Mouse (Mus musculus) megakaryocyte progenitor cell, adult 5-6 weeks (primary cell): ENCODE measurements around the gene Ddr2. TPM values are rescaled to one million over a fixed set of nuclear protein-coding genes. Genes with fewer than 3 reads are reported as not detected.
"Not testable (repeated sequence)": the region's sequence is repeated elsewhere in the genome, so short reads cannot be mapped to it uniquely, and the experiment has no call there.

Source experiments
- ATAC-seq: replicated peaks from 2 replicates; pipeline ENCODE4 v1.8.0; 2016; ENCODE audit warnings: mild to moderate bottlenecking, moderate TSS enrichment, inconsistent platforms; ENCODE audit not compliant: poor library complexity
- total RNA-seq, 2 experiments: library from RNA; stranded (forward) in 1 of 2; stranded (reverse) in 1 of 2; fragments of 157-497, 149-512 nt in 1 of 2; fragments of 200-1000 nt in 1 of 2; gene quantifications; 2 replicates each; pipeline versions ENCODE4 v1.2.3 to v1.2.4; 2015 to 2017

The Ddr2 gene
- total RNA-seq, 2 experiments from 2014 or later, result not detected

GRCm38 (mm10) chr1:170109776-170110515 is 616 bp downstream of the Ddr2 start:
- ATAC-seq, result no peak

DNA sequence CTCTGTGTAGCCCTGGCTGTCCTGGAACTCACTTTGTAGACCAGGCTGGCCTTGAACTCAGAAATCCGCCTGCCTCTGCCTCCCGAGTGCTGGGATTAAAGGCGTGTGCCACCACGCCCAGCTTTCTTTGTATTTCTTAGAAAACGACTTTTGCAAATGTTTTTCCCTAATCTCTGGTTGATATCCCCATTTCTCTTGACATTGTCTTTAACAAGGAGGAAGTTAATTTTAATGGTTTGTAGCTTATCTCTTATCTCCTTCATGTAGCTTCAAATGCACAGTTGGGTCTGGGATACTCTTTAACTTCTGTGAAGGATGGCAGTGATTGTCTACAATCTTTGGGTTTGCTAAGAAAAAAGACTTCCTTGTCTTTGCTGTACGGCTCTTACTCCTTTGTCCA is 7.7 kb downstream of the Ddr2 start:
- not testable (repeated sequence) for ATAC-seq

GRCm38 (mm10) chr1:170086631-170087030 is 23.9 kb downstream of the Ddr2 start:
- no peak for ATAC-seq

DNA sequence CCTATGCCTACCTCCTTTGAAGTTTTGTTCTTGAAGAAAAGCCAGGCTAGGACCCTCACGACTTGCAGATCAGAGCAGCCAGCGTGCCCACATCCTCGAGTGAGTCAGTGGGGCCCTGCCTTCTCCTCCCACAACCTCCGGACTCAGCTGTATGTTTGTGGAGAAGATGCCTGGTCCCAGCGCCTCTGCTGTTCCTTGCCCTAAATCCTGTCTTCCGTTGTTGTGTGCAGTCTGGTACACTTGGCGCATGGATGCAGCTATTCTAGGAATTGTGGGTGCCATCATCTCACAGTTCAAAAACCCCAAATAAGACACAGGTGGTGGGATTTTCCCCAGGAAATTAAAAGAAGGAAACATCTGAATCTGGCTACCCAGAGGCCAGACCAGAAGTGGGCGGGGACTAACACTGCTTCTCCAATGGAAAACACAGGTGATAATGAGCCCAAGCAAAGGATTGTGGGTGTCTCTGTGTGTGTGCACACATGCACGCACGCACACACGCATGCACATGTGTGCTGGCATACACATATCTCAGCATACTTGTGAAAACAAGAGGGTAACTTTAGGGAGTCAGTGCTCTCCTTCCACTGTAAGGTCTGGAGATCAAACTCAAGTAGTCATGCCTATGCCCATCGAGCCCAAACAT is 26.3 kb downstream of the Ddr2 start:
- no peak for ATAC-seq

- no peak for ATAC-seq
Measured at GRCm38 (mm10) chr1:170080907-170081306, 29.7 kb downstream of the Ddr2 start.

DNA sequence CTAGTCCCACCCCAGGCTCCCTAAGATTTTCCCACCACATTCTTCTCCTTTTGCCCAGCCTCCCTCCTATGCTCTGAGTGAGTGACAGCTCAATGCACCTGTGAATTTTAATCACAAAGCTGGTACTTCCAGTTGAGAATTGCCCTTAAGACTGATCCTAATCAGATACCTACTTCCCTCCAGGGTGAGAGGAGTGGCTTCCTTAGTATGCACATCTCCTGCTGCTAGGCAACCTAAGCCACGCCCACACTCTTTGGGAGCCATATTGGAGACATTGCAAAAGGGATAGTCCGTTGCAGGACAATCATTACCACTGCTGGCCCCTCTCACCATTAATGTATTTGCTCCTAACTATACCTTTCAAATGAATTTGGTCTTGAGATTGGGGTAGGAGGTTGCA is 31.1 kb downstream of the Ddr2 start:
- ATAC-seq, result peak; percentile 57

DNA sequence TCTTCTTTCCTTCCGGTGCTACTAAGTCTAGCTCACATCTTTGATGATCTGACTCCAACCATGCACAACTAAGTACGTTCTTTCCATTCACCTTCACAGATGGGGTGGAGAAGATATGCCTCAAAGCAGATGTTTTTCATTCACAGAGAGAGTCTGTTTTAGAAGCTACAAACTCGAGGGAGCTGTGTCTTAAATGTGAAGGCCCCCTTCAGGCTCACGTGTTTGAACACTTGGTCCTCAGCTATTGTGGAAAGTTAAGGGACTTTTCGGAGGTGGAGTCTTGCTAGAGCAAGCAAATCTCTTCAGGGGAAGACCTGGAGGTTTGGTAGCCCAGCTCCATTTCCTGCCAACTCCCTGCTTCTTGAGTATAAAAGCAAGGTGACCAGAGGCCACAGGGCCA is 34.2 kb downstream of the Ddr2 start:
- ATAC-seq, result no peak

GRCm38 (mm10) chr1:170073768-170074167 is 36.8 kb downstream of the Ddr2 start:
- peak; percentile 65 for ATAC-seq

DNA sequence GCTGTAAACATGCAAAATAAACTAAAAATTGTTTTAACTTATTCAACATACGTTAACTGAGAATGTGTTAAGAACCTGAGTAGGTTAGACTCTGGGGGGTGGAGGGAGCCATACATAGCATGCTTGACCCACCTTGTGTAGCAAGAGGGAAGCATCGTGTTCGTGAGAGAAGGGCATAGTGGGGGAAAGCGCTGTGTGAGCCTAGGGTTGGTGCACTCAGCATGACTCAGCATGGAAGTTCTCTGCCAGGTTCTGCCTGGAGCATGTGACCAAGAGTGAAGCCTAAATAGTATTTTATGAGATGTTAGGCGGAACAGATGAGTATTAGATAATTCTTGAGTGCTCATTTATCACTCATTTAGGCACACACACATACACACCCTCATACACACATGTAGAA is 41.4 kb downstream of the Ddr2 start:
- ATAC-seq, result 0 out of 2 replicates have a peak, but pooled peaks have one; percentile 46

DNA sequence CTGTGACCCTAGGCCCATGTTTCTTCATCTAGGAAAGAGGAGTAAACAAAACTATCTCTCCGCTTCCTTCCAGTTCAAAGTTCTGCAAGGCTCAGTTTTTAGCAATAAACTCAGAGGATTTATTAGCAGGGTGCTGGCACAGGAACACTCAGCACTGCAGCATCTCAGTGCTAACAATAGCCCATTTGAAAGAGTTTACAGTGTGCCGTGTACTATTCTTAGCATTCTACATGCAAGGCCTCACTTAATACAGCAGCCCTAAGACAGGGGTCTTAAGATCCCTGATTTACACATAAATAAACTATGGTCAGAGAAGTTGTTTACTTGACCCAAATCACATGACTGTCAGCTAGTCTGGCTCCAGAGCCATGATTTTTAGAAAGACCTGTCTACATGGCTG is 44.6 kb downstream of the Ddr2 start:
- no peak for ATAC-seq

DNA sequence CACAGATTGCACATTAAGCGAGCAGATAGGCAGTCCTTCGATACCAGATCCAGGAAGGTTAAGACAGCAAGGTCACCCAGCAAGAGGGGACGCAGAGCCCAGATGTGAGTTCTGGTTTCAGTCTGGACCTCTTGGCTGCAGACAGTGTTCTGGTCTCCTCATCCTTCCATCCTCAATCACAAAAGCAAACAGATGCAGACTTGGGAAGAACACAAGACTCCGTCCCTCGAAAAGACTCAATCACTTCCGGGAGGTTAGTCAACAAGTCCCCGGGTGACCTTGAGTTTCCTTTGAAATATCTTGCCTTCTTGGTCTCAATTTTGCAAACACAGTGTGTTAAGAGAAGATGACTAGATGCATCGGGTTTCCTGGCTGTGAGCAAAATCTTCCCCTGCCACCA is 45.6 kb downstream of the Ddr2 start:
- ATAC-seq, result no peak

GRCm38 (mm10) chr1:170064083-170064494 is 46.5 kb downstream of the Ddr2 start:
- ATAC-seq, result no peak

- ATAC-seq, result peak; percentile 71
Measured at GRCm38 (mm10) chr1:170060214-170060613, 50.3 kb downstream of the Ddr2 start.

GRCm38 (mm10) chr1:170059347-170059746 is 51.2 kb downstream of the Ddr2 start:
- peak; percentile 36; the same call in 1 of the 2 replicates for ATAC-seq

GRCm38 (mm10) chr1:170058051-170058450 is 52.5 kb downstream of the Ddr2 start:
- ATAC-seq, result no peak

DNA sequence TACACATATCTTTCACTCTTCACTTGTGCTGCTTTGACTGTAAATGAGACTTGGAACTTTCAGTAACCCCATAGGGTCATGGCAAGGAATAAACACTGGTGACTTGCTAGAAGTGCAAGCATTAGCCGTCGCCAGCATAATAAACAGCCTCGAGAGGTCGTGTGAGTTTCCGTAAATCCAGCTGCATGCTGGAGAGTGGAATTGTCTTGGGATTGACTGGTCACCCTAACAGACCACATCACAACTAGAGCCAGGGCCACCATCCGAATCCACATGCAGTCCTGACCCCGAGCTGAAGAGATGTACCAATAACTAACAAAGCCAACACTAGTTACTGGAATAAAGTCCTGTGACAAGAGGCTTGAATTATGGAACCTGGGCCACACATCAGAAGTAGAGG is 53.0 kb downstream of the Ddr2 start:
- no peak for ATAC-seq

- no peak for ATAC-seq
Measured at GRCm38 (mm10) chr1:170056921-170057320, 53.6 kb downstream of the Ddr2 start.

GRCm38 (mm10) chr1:170056214-170056613 is 54.3 kb downstream of the Ddr2 start:
- no peak for ATAC-seq

- ATAC-seq, result no peak
Measured at GRCm38 (mm10) chr1:170052469-170053065, 58.0 kb downstream of the Ddr2 start.

DNA sequence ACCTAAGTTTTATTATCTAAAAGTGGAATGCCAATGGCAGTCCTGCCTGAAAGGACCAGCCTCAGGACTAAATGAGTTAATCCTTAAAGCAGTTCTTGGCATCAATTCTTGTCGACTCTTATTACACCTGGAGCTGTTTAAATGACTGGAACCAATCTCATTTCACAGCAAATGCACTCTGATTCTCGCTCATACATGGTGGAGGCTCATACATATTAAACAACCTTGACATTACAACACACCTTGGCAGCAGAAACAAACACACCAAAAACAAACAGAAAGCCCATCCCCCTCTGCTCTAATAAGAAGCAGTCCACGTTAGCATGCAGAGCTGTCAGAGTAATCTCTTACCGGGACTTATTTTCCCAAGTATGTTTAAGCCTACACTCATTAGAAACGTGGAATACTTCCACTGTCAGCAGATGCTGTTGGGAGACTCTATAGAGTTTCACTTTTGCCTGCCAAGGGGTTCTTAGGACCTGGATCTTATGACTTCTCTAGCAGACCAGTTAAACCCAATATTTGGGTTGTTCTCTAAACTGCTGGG is 58.9 kb downstream of the Ddr2 start:
- no peak for ATAC-seq

- ATAC-seq, result no peak
Measured at GRCm38 (mm10) chr1:170048434-170048833, 62.1 kb downstream of the Ddr2 start.
